ENCODE assay signal across 8 mouse cellular contexts in genomic region chr2:174438737-174439449, GRCm38 (mm10). TPM values are rescaled to one million over a fixed set of nuclear protein-coding genes. Genes with fewer than 3 reads are reported as not detected.
DNase-seq lines count a peak whose midpoint lies in the region; ATAC-seq and TF ChIP-seq lines count a peak whose summit lies in the region.

TSS of gene Ctsz (minus strand) at chr2:174439039.

- 1% methylated on average over 34 of the region's 38 CpGs for WGBS in heart, embryonic 13.5 days
- WGBS in kidney, postnatal 0 days = 1% methylated on average over 38 of the region's 38 CpGs
- 1% methylated on average over 36 of the region's 38 CpGs for WGBS in liver, embryonic 12.5 days (ENCODE audit: insufficient replicate concordance)
- WGBS in stomach, embryonic 14.5 days = under 1% methylated on average over 38 of the region's 38 CpGs

- H3K36me3 ChIP-seq in C2C12 (ENCODE audit: control insufficient read depth, insufficient read depth) (peaks cover 7% of the 10 kb centered on the region), myocyte (ENCODE audit: control insufficient read depth, insufficient read depth) (no peaks in the 10 kb centered on the region)
- H3K36me3 ChIP-seq in heart, embryonic 13.5 days = peaks cover 14% of the 10 kb centered on the region
- H3K36me3 ChIP-seq in kidney, postnatal 0 days (ENCODE audit: insufficient read depth, low read length) = no peaks in the 10 kb centered on the region
- H3K36me3 ChIP-seq in liver, embryonic 12.5 days = peaks cover 24% of the 10 kb centered on the region
- H3K36me3 ChIP-seq in stomach, embryonic 14.5 days (ENCODE audit: control insufficient read depth, insufficient read depth, low read length) = no peaks in the 10 kb centered on the region

- H3K27me3 ChIP-seq in C2C12 (ENCODE audit: control insufficient read depth, insufficient read depth, insufficient read length) = no peaks in the 10 kb centered on the region
- no peaks in the 10 kb centered on the region for H3K27me3 ChIP-seq in heart, embryonic 13.5 days (replicated peaks)
- no peaks in the 10 kb centered on the region for H3K27me3 ChIP-seq in kidney, postnatal 0 days (ENCODE audit: insufficient read depth, low read length)
- no peaks in the 10 kb centered on the region; the same call in 1 of the 2 replicates for H3K27me3 ChIP-seq in liver, embryonic 12.5 days (replicated peaks)
- no peaks in the 10 kb centered on the region for H3K27me3 ChIP-seq in myocyte (ENCODE audit: control insufficient read depth, insufficient read depth, insufficient read length)
- no peaks in the 10 kb centered on the region for H3K27me3 ChIP-seq in stomach, embryonic 14.5 days (ENCODE audit: control insufficient read depth, insufficient read depth, low read length)

- TF ChIP-seq POLR2A in bone marrow macrophage, adult 2 months (IDR thresholded peaks at IDR 0.05; ENCODE audit: borderline replicate concordance, low read depth, low read length) = no peak; the same call in 1 of the 2 replicates
- peak; percentile 90 for TF ChIP-seq POLR2A in myocyte (IDR thresholded peaks at IDR 0.05; ENCODE audit: insufficient read length, low read depth)

- H3K9me3 ChIP-seq in heart, embryonic 13.5 days = no peaks in the 10 kb centered on the region
- H3K9me3 ChIP-seq in kidney, postnatal 0 days (replicated peaks; ENCODE audit: low read length) = no peaks in the 10 kb centered on the region
- H3K9me3 ChIP-seq in liver, embryonic 12.5 days (replicated peaks) = no peaks in the 10 kb centered on the region
- H3K9me3 ChIP-seq in stomach, embryonic 14.5 days (ENCODE audit: control insufficient read depth, low read depth, low read length) = no peaks in the 10 kb centered on the region

- peak; percentile 85 for ATAC-seq in erythroblast, adult 5-6 weeks (replicated peaks; ENCODE audit: low FRiP score, poor library complexity, severe bottlenecking)
- ATAC-seq in heart, embryonic 13.5 days (ENCODE audit: extremely low read depth, insufficient number of reproducible peaks, low FRiP score, low TSS enrichment) = peak; percentile 68
- ATAC-seq in kidney, postnatal 0 days (replicated peaks; ENCODE audit: low FRiP score, low read depth) = peak; percentile 53
- ATAC-seq in liver, embryonic 12.5 days = peak; percentile 90
- peak; percentile 83 for ATAC-seq in stomach, embryonic 14.5 days (ENCODE audit: insufficient number of reproducible peaks, insufficient read depth, low FRiP score, low read depth)

- H3ac ChIP-seq in C2C12 (ENCODE audit: control insufficient read depth, insufficient read length, low read depth) = peak within 1 kb of the TSS; percentile 59
- peak within 1 kb of the TSS; percentile 4 for H3ac ChIP-seq in myocyte (ENCODE audit: control insufficient read depth, insufficient read length)

- H3K79me3 ChIP-seq in C2C12 (ENCODE audit: low read depth) = peaks cover 5% of the 10 kb centered on the region

- H3K79me2 ChIP-seq in C2C12 (ENCODE audit: control insufficient read depth, insufficient read depth) (peaks cover 25% of the 10 kb centered on the region), myocyte (ENCODE audit: control insufficient read depth, insufficient read depth) (peaks cover 10% of the 10 kb centered on the region)

- peaks cover 46% of the 10 kb centered on the region for H3K4me1 ChIP-seq in bone marrow macrophage, adult 2 months (ENCODE audit: control insufficient read depth, insufficient read depth, low read length)
- peaks cover 39% of the 10 kb centered on the region for H3K4me1 ChIP-seq in heart, embryonic 13.5 days
- H3K4me1 ChIP-seq in kidney, postnatal 0 days (replicated peaks; ENCODE audit: insufficient read depth, low read length) = peaks cover 23% of the 10 kb centered on the region
- H3K4me1 ChIP-seq in liver, embryonic 12.5 days = peaks cover 51% of the 10 kb centered on the region
- H3K4me1 ChIP-seq in stomach, embryonic 14.5 days (ENCODE audit: control insufficient read depth, insufficient read depth, low read length) = peaks cover 19% of the 10 kb centered on the region

- TF ChIP-seq CTCF in C2C12 (IDR thresholded peaks at IDR 0.05; ENCODE audit: control insufficient read depth, insufficient read depth, insufficient read length) = no peak
- no peak for TF ChIP-seq CTCF in bone marrow macrophage, adult 2 months (IDR thresholded peaks at IDR 0.05; ENCODE audit: low read depth, low read length)
- TF ChIP-seq CTCF in kidney, postnatal 0 days (IDR thresholded peaks at IDR 0.05; ENCODE audit: low read depth) = no peak

- peak; percentile 64 for DNase-seq in kidney, postnatal 0 days (ENCODE audit: low spot score)

- H3K4me2 ChIP-seq in heart, embryonic 13.5 days = peak within 1 kb of the TSS; percentile 88
- peak within 1 kb of the TSS; percentile 78 for H3K4me2 ChIP-seq in kidney, postnatal 0 days (ENCODE audit: low read length)
- H3K4me2 ChIP-seq in liver, embryonic 12.5 days = peak within 1 kb of the TSS; percentile 95
- H3K4me2 ChIP-seq in myocyte (ENCODE audit: low read depth) = peak within 1 kb of the TSS; percentile 92
- peak within 1 kb of the TSS; percentile 79 for H3K4me2 ChIP-seq in stomach, embryonic 14.5 days (replicated peaks; ENCODE audit: low read depth, low read length)

- peak within 1 kb of the TSS; percentile 97 for H3K27ac ChIP-seq in bone marrow macrophage, adult 2 months (ENCODE audit: insufficient read depth, low read depth, low read length)
- no peak within 1 kb of the TSS for H3K27ac ChIP-seq in heart, embryonic 13.5 days (replicated peaks)
- no peak within 1 kb of the TSS for H3K27ac ChIP-seq in kidney, postnatal 0 days
- H3K27ac ChIP-seq in liver, embryonic 12.5 days = peak within 1 kb of the TSS; percentile 64
- H3K27ac ChIP-seq in stomach, embryonic 14.5 days (ENCODE audit: low read length) = no peak within 1 kb of the TSS

- H3K9ac ChIP-seq in heart, embryonic 13.5 days = peak within 1 kb of the TSS; percentile 82
- peak within 1 kb of the TSS; percentile 68 for H3K9ac ChIP-seq in kidney, postnatal 0 days (ENCODE audit: low read depth, low read length)
- peak within 1 kb of the TSS; percentile 74 for H3K9ac ChIP-seq in liver, embryonic 12.5 days
- H3K9ac ChIP-seq in stomach, embryonic 14.5 days (replicated peaks; ENCODE audit: low read depth, low read length) = peak within 1 kb of the TSS; percentile 55

- peak within 1 kb of the TSS; percentile 69 for H3K4me3 ChIP-seq in C2C12 (ENCODE audit: insufficient read depth, poor library complexity, severe bottlenecking)
- peak within 1 kb of the TSS; percentile 67 for H3K4me3 ChIP-seq in bone marrow macrophage, adult 2 months (ENCODE audit: insufficient read depth, low read length)
- H3K4me3 ChIP-seq in heart, embryonic 13.5 days = peak within 1 kb of the TSS; percentile 75
- peak within 1 kb of the TSS; percentile 56 for H3K4me3 ChIP-seq in kidney, postnatal 0 days (replicated peaks; ENCODE audit: low read depth, low read length)
- peak within 1 kb of the TSS; percentile 69 for H3K4me3 ChIP-seq in liver, embryonic 12.5 days
- peak within 1 kb of the TSS; percentile 66 for H3K4me3 ChIP-seq in myocyte
- peak within 1 kb of the TSS; percentile 60 for H3K4me3 ChIP-seq in stomach, embryonic 14.5 days (ENCODE audit: low read depth, low read length)

TF ChIP-seq in C2C12, 6 proteins besides CTCF, POLR2A, EP300 and RAD21:
- no peak for TF ChIP-seq MYOG (IDR thresholded peaks at IDR 0.05; ENCODE audit: control insufficient read depth, extremely low read depth, insufficient read length)
- peak; percentile 10 for TF ChIP-seq MAX (IDR thresholded peaks at IDR 0.05)

TF ChIP-seq in myocyte, 11 proteins besides CTCF, POLR2A, EP300 and RAD21:
- TF ChIP-seq E2F4 (IDR thresholded peaks at IDR 0.05; ENCODE audit: insufficient read depth) (no peak), MYOD1 (IDR thresholded peaks at IDR 0.05; ENCODE audit: control insufficient read depth in 1 of 3, insufficient read length in 2 of 3, low read depth in 2 of 3) (peak in 1 of 3 experiments; percentile 55), TCF12 (IDR thresholded peaks at IDR 0.05; ENCODE audit: insufficient read depth, poor library complexity, severe bottlenecking) (no peak), REST (IDR thresholded peaks at IDR 0.05; ENCODE audit: insufficient read depth, insufficient read length) (no peak), MYOG (IDR thresholded peaks at IDR 0.05; ENCODE audit: control insufficient read depth in 1 of 3, insufficient read depth in 1 of 3, insufficient read length in 2 of 3, low read depth in 2 of 3) (peak in 1 of 3 experiments; percentile 65), CEBPB (IDR thresholded peaks at IDR 0.05; ENCODE audit: insufficient read depth, poor library complexity, severe bottlenecking) (no peak), POLR2AphosphoS2 (IDR thresholded peaks at IDR 0.05; ENCODE audit: insufficient read length, low read depth) (peak; percentile 84), MAX (IDR thresholded peaks at IDR 0.05; ENCODE audit: low read depth) (no peak), SRF (IDR thresholded peaks at IDR 0.05; ENCODE audit: control insufficient read depth, insufficient read length, low read depth) (no peak)

RNA-seq across cellular contexts. Expression of gene Ctsz, which starts in this region (rescaled TPM):
- polyA plus RNA-seq in C2C12 (2012; fragmentation: generic; extraction: Trizol) (188 TPM), myocyte (2012; fragmentation: generic; extraction: Trizol) (244 TPM)
- 896 and 916 TPM in 2 replicates for polyA plus RNA-seq in bone marrow macrophage, adult 2 months (2012; ENCODE audit: insufficient read depth, insufficient read length, missing spikeins)
- total RNA-seq in erythroblast, adult 5-6 weeks (2015; ENCODE audit: low replicate concordance) = 16.7 and 43.5 TPM in 2 replicates
- total RNA-seq in erythroblast, adult 5-6 weeks (2017; ENCODE audit: low replicate concordance) = 51.3 and 55.3 TPM in 2 replicates
- polyA plus RNA-seq in heart, embryonic 13.5 days (2015; fragmentation: Nextera tagmentation; extraction: Ambion mirVana) = 118 and 126 TPM in 2 replicates
- 131 and 132 TPM in 2 replicates for polyA plus RNA-seq in kidney, postnatal 0 days (2015; fragmentation: Nextera tagmentation; extraction: Ambion mirVana)
- polyA plus RNA-seq in liver, embryonic 12.5 days (2016; fragmentation: Nextera tagmentation; extraction: Ambion mirVana) = 102 and 111 TPM in 2 replicates
- polyA plus RNA-seq in stomach, embryonic 14.5 days (2014; fragmentation: Nextera tagmentation; extraction: Ambion mirVana) = 167 and 176 TPM in 2 replicates

Comparison
In these comparisons a context has a peak if more than half of its experiments do, and no peak if none do; other contexts are left out.
1. H3K27ac ChIP-seq: peak in bone marrow macrophage, adult 2 months (single experiment) and liver, embryonic 12.5 days (single experiment); none in heart, embryonic 13.5 days (single experiment), kidney, postnatal 0 days (single experiment) and stomach, embryonic 14.5 days (single experiment).
2. Peak in every context shown above with its lines, with median percentiles within 50 percentile points of each other: H3K4me3 ChIP-seq, ATAC-seq, H3K4me2 ChIP-seq and H3K9ac ChIP-seq.